Comparison of ENCODE assay signal across 16 mouse cellular contexts in genomic region chr1:27298586-27298985, GRCm38 (mm10).
"Had no signal": no experiment of that assay in that cellular context is flagged by ENCODE, and none has a peak within 500 bp of the region (broad histone marks: within the 10 kb centered on the region; RNA-seq: fewer than 3 reads in every experiment).

No protein-coding gene starts in this region.

- ATAC-seq: hindbrain, postnatal 0 days; intestine, embryonic 16.5 days; liver, embryonic 12.5 days had no signal

- DNase-seq: gastrocnemius, postnatal 14 days; gastrocnemius, postnatal 36 days; heart, adult 11 months; heart, adult 2 months; heart, postnatal 14 days; heart, postnatal 36 days; kidney, adult 11 months; kidney, adult 2 months; kidney, adult 9 months; kidney, postnatal 14 days; kidney, postnatal 36 days; layer of hippocampus, postnatal 36 days; left cerebral cortex, postnatal 4 days had no signal
